Mouse (Mus musculus) embryonic fibroblast, embryonic 13.5 days (primary cell): ENCODE results near the gene Ccdc34.

Source experiments
- CTCF ChIP-seq: IDR thresholded peaks from 2 replicates; pipeline ENCODE4 v1.5.1; 2011; ENCODE audit warnings: mild to moderate bottlenecking, control low read depth, low read length, moderate library complexity, borderline replicate concordance; ENCODE audit not compliant: insufficient read depth
- POLR2A ChIP-seq: IDR thresholded peaks from 2 replicates; pipeline ENCODE4 v1.6.1; 2011; ENCODE audit warnings: low read depth, mild to moderate bottlenecking, control low read depth, low read length, moderate library complexity

DNA sequence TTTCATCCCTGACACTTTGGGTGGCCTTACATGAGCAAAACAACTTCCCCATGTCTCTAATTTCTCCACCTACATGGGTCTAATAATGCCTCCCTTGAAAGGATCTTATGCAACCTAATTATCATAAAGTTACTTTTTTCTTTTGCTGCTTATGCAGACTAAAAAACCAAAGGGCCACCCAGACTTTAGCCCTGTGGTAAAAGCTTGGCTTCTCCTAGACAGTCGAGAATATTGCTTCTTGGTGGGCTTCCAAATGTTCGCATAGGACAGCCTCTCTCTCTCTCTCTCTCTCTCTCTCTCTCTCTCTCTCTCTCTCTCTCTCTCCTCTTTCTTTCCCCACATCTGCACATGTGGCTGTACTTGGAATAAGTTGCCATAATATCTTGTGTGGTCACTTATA is 60.0 kb downstream of the Ccdc34 start:
- TF ChIP-seq CTCF (no peak), POLR2A (no peak)
